Mouse (Mus musculus): ENCODE measurements around the gene Atp6v0c.

Atp6v0c gene

GRCm38 (mm10) chr17:24119446-24119845, 50.1 kb downstream of the Atp6v0c start:
- peak; percentile 44 for DNase-seq (ENCODE audit: extremely low read depth, insufficient read length, low spot score)
